Mouse (Mus musculus) spleen, adult 12 weeks (tissue): Measurements from ENCODE around the gene Vmn1r83.

ENCODE experiments used
- DNase-seq: peaks from one replicate; pipeline ENCODE4 v3.0.0; 2022; ENCODE audit warnings: low spot score

Vmn1r83 gene

GRCm38 (mm10) chr7:12329381-12329780 lies at the start of gene Vmn1r83:
Gene Vmn1r83 (minus strand): TSS chr7:12329481.
- no peak for DNase-seq

DNA sequence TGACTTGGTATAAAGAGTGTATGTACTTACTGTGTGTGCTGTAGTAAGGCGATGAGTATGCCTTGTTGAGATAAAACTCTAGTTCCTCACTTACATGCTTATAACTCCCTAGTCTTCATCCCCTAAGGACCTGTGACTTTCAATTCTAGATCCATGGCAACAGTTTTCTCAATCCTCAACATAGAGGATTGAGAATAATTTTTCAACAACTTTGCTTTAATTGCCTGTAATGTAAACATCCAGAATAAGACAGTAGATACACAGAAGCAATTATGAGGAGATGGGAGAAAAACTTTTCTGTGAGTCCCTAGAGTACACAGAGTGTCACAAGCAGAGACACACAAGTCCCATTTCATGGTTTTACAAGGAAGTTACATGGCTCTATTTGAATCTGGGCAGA lies 39.9 kb upstream of the Vmn1r83 start, which contains the start of gene Vmn1r84:
Gene Vmn1r84, minus strand, starts transcription at position 101 of the 400 bp plus-strand sequence.
- DNase-seq = no peak

- no peak for DNase-seq
Measured at GRCm38 (mm10) chr7:12300130-12300529, 29.2 kb downstream of the Vmn1r83 start, which contains the start of gene Vmn1r82. Gene Vmn1r82 (plus strand): TSS chr7:12300430.
